Mouse (Mus musculus): ENCODE measurements around the gene Kcnq4.

Kcnq4 gene

GRCm38 (mm10) chr4:120673606-120674005 lies 74.8 kb downstream of the Kcnq4 start:
- DNase-seq (ENCODE audit: low spot score), result no peak

GRCm38 (mm10) chr4:120671046-120671445 lies 77.4 kb downstream of the Kcnq4 start:
- no peak for DNase-seq (ENCODE audit: low spot score)

- no peak for DNase-seq (ENCODE audit: low spot score)
These were observed 78.8 kb downstream of the Kcnq4 start for GRCm38 (mm10) chr4:120669585-120669984.

- DNase-seq (ENCODE audit: low spot score), result no peak
These were observed 79.9 kb downstream of the Kcnq4 start for GRCm38 (mm10) chr4:120668551-120668950.

GRCm38 (mm10) chr4:120667555-120667954 lies 80.9 kb downstream of the Kcnq4 start:
- DNase-seq (ENCODE audit: low spot score), result no peak

GRCm38 (mm10) chr4:120667045-120667501 lies 81.3 kb downstream of the Kcnq4 start:
- peak; percentile 71 for DNase-seq (ENCODE audit: low spot score)

GRCm38 (mm10) chr4:120666358-120667024 lies 81.9 kb downstream of the Kcnq4 start, which contains the start of gene Cited4:
Gene Cited4, plus strand, starts transcription at chr4:120666572.
- peak; percentile 95 for DNase-seq (ENCODE audit: low spot score)

GRCm38 (mm10) chr4:120665782-120666181 lies 82.6 kb downstream of the Kcnq4 start:
- DNase-seq (ENCODE audit: low spot score), result no peak

- DNase-seq (ENCODE audit: low spot score), result no peak
These were observed 83.2 kb downstream of the Kcnq4 start for GRCm38 (mm10) chr4:120665144-120665700.

- DNase-seq (ENCODE audit: low spot score), result no peak
These were observed 83.8 kb downstream of the Kcnq4 start for GRCm38 (mm10) chr4:120664601-120665000.

GRCm38 (mm10) chr4:120660485-120660884 lies 87.9 kb downstream of the Kcnq4 start:
- DNase-seq (ENCODE audit: low spot score), result no peak

- DNase-seq (ENCODE audit: low spot score), result no peak
These were observed 92.5 kb downstream of the Kcnq4 start for GRCm38 (mm10) chr4:120655898-120656297.

- no peak for DNase-seq (ENCODE audit: low spot score)
These were observed 98.2 kb downstream of the Kcnq4 start for GRCm38 (mm10) chr4:120650208-120650592.

- peak; percentile 48 for DNase-seq (ENCODE audit: low spot score)
These were observed 98.8 kb downstream of the Kcnq4 start for GRCm38 (mm10) chr4:120649369-120650207.
